Mouse (Mus musculus) ES-Bruce4 (cell line): ENCODE results near the gene Nmnat2.

Source experiments
- EP300 ChIP-seq: IDR thresholded peaks from 2 replicates; pipeline ENCODE4 v1.6.1; 2011; ENCODE audit warnings: low read depth, low read length; ENCODE audit not compliant: insufficient read depth
- POLR2A ChIP-seq: IDR thresholded peaks from one replicate; pipeline ENCODE4 v1.8.1; 2011; ENCODE audit warnings: low read length; ENCODE audit not compliant: insufficient read depth

DNA sequence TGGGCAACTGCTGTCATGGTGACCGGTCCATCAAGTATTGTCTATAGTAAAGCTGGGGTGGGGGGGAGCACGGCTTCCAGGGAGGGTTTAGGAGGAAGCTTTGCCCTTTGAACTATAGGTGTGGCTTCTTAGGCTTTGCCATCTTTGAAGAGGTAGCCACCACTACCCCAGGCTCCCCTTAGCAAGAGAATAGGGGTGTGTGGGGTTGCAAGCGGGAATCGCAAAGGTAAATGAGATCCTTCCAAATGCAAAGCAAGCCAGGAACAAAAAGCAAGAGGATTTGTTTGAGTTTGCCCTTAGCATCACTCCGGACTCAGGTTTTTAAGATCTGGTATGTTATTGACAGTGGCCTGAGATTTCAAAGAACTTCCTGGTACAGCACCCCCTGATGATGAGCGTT, 140.5 kb downstream of the Nmnat2 start:
- TF ChIP-seq EP300: peak; percentile 97
- no peak for TF ChIP-seq POLR2A
